Mouse (Mus musculus) left cerebral cortex, postnatal 14 days (tissue): ENCODE measurements around the gene Dbt. TPM values are rescaled to one million over a fixed set of nuclear protein-coding genes. Genes with fewer than 3 reads are reported as not detected.
A peak's percentile ranks its signal among the peaks of the same experiment; 100 is the strongest.
"Not testable (repeated sequence)": the region's sequence is repeated elsewhere in the genome, so short reads cannot be mapped to it uniquely, and the experiment has no call there.

ENCODE experiments used
- DNase-seq, 2 experiments: peaks; one replicate each; pipeline ENCODE4 v3.0.0; 2021 to 2022; ENCODE audit warnings: low spot score in 2 of 2, mixed read lengths in 1 of 2
- intact Hi-C: fragments of 180-260 bp; cut with DNase I; formaldehyde crosslinking; loops from one replicate; pipeline ENCODE4 v1.15.1; 2025
- total RNA-seq, 2 experiments: library from RNA; stranded (reverse); gene quantifications; 2 replicates each; pipeline ENCODE4 v1.2.3; 2021

Dbt gene
- total RNA-seq, 2 experiments from 2014 or later: 18.8 to 18.9 TPM

DNA sequence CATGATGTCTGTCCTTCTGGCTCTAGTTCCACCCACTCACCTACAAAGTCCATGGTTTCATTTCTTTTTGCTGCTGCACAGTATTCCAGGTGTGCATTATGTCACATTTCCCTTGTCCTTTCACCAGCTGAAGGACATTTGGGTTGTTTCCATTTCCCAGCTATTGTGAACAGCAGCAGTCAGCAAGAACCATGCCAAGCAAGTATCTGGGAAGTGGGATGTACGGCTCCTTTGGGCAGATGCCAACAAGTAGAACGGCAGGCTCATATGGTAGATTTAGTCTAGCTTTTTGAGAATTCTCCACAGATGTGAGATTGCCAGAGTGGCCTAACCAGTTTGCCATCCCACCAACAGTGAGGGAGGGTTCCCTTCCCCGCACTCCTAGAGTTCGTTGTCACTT, 18.0 kb downstream of the Dbt start:
- intact Hi-C loops: no loop called here
- DNase-seq: peak in 1 of 2 experiments; percentile 53

DNA sequence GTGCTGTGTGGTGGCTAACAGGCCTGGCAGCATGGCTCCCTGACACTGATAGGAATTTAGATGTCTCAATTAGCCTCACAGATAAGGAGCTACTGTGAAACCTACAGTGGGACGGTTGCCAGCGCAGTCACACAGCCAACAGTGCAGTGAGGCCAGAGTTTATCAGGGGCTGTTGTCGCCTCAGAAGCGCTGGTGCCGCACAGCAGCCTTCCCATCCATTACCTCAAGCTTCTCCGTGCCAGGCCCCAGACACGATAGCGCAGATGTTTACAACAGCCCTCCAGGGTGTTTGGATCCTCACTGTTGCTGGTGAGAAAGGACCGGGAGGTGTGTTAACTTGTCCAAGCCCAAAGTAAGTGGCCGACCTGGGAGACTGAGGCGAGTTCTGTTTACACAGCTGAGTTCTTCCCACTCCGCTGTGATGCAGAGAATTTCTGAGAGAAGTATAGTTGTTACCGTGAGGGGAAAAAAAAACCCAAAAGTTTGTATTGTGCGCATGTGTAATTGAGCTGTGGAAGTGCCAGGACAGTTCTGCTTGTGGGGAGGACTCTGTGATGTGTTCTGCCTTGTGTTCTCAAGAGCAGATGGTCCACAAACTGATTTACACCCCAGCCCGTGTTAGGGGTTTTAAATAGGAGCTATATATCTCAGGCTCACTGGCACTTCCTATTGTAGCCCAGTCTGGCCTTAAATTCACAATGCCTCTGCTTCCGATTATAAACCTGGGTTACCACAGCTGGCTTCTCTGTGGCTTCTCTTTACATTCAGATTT, 23.7 kb downstream of the Dbt start:
- DNase-seq: no peak
- intact Hi-C loops: no loop called here

DNA sequence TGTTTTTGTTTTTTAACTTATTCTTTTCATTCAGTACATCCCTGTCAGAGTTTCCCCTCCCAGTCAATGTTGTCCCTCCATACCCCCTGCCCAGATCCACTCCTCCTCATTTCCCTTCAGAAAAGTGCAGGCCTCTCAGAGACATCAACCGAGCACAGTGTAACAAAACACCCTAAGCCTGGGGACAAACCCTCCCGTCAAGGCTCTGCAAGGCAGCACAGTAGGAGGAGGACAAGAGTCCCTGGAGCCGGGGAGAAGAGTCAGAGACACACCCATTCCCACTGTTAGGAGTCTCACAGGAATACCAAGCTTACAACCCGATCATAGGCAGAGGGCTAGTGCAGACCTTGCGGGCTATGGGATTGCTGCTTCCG, 24.3 kb downstream of the Dbt start:
- no peak for DNase-seq
- intact Hi-C loops: no loop called here

GRCm38 (mm10) chr3:116542070-116542469, 29.2 kb downstream of the Dbt start:
- intact Hi-C loops: loop anchor here (5.0 kb wide), 1 partner anchor 40 kb away; no protein-coding TSS in a partner anchor
- DNase-seq: no peak

DNA sequence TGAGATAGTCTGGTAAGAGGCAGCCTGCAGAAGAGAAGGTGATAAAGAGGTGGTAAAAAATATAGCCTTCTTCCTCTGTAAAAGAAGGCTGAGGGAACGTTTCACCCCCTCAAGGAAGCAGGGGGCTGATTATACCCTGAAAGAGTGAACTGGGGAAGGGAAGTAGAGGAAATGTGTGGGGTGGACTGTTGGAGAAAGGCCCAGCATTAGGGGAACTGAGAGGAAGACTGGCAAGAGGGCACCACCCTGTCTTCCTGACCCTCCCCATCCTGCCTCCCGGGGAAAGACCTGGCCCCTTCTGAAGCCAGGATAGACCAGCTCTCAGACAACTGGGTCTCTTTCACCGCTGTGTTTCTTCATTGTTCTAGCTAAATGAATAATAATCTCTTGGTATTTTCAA, 29.7 kb downstream of the Dbt start:
- no peak for DNase-seq
- intact Hi-C loops: loop anchor here (5.0 kb wide), 1 partner anchor 40 kb away; no protein-coding TSS in a partner anchor

DNA sequence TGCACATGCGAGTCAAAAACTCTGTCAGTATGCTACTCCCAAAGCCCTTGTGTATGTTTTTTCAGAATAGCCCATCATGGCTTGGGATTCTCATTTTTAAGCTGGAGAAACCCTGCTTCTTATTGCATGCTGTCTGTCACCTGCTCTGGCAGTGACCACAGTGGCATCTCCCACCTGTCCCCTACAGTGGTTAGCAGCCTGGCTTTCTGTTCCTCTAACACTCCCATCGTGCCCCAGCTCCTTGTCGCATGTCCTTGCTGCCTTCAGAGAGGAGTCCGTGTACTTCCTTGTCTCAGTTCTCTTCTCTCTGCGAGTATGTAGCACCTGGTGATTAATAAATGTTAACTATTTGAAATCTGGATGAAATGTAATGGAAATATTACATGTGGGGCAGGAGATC, 34.6 kb downstream of the Dbt start:
- intact Hi-C loops: no loop called here
- no peak for DNase-seq

DNA sequence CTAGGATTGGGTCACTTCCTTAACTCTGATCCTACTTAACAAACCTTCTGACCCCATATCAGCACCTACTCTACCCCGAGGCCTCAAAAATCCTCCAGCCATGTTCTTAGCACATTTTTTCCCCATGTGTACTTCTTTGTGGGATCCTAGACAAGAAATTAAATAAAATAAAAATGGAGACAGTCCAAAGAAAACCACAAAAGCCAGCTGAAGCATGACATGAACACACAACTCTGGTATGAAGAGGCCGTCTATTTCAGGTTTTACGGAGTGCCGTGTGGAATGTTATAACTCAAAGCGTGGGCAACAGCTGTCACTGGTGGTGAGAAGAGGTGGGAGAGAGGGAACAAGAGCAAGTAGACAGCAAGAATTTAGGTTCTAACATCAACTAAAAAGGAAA, 38.5 kb downstream of the Dbt start:
- no peak for DNase-seq
- intact Hi-C loops: no loop called here

GRCm38 (mm10) chr3:116561315-116561714, 48.4 kb downstream of the Dbt start:
- DNase-seq, intact Hi-C loops: not testable (repeated sequence)

- no peak for DNase-seq
- intact Hi-C loops: no loop called here
Observed at GRCm38 (mm10) chr3:116562408-116563094, 49.7 kb downstream of the Dbt start, which contains the start of gene Lrrc39. Gene Lrrc39, plus strand, starts transcription at chr3:116562973.

DNA sequence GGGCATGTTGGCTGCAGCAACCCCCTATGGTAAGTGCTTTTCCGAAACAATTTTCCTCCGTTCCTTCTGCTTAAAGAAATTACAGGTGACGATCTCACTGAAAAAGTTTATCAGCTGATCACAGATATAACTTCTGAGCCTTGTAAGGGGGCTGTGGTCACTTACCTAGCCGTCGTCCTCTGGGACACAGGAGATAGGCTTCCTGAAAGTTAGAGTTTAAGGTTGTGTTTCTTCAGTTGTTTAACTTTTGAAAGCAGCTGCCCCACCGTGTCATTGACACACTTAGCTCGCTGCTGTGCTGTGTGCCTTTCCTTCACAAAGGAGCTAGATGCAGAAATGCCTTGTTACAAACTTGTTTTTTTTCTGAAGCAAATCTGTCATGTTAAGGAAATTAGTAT, 50.2 kb downstream of the Dbt start:
- DNase-seq: no peak
- intact Hi-C loops: no loop called here

DNA sequence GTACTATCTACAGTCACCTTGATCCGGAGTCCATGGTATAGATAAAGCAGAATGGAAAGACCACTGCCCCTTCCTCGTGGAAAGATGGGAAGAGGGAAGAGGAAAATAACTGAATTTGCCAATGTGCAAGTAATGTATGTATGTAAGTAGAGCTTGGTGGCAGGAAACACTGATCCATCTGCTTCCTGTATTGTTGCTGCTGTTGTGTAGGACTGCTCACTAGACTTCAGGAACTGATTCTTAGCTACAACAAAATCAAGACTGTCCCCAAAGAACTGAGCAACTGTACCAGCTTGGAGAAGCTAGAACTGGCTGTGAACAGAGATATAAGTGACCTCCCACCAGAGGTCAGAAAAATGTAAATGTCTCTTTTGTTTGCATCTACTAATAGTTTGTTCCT, 57.8 kb downstream of the Dbt start:
- DNase-seq: no peak
- intact Hi-C loops: loop anchor here (10.0 kb wide), 1 partner anchor 546 kb away; no protein-coding TSS in a partner anchor

- no peak for DNase-seq
- intact Hi-C loops: loop anchor here (5.0 to 10.0 kb wide), 2 partner anchors 245 to 552 kb away; no protein-coding TSS in a partner anchor
Observed at GRCm38 (mm10) chr3:116577286-116577685, 64.4 kb downstream of the Dbt start.

DNA sequence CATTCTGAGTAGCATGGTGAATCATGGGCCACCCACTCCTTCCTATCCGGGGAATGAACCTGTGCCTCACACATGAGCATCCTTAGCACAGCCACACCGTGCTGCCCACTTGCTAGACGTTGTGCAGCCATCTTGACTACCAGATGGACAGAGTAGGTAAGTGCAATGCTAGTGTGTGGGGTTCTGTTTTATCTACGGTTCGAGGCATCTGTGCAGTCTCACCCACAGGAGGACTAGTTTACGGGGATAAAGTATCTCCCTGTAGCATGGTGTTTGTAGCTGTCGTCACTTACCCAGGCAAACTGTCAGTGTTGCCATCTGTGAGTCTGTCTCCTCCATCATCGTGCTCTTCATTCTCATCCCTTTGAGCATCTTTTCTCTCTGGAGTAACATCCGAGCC, 69.3 kb downstream of the Dbt start:
- DNase-seq: peak; percentile 12 to 18
- intact Hi-C loops: loop anchor here (5.0 to 10.0 kb wide), 2 partner anchors 40 to 77 kb away; partner anchors contain the start of gene Rtca

DNA sequence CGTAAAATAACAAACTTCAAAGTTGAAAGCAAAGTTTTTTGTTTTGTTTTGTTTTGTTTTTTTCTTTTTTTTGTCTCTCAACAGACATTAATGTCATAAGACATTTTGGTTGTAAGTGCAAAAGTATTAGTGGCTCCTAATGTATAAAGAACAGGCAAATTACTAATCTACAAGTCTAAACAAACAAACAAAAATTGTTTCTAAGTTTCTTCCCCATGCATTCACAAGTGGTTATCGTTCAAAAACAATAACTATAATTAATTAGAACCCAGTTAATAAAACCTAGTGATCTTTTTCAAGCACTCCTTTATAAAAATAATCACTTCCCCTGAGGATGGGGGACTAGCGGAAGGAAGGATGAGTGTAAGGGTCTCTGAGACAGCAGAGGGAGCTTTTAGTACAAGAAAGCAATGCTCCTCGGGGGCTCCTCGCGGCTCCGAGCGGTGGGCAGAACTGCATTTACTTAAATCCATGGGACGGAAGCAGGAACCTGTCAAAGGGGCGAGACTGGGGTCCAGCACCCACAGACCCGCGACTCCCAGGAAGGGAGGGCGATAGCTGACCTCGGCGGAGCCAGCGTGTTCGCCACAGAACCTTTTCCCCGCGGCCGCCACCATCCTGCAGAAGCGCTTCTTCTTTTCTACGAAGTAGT, 81.3 kb downstream of the Dbt start:
- intact Hi-C loops: loop anchor here (2.0 to 5.0 kb wide), 2 partner anchors 69 to 153 kb away; partner anchors contain the start of gene Mfsd14a
- peak; percentile 49 to 51 for DNase-seq

DNA sequence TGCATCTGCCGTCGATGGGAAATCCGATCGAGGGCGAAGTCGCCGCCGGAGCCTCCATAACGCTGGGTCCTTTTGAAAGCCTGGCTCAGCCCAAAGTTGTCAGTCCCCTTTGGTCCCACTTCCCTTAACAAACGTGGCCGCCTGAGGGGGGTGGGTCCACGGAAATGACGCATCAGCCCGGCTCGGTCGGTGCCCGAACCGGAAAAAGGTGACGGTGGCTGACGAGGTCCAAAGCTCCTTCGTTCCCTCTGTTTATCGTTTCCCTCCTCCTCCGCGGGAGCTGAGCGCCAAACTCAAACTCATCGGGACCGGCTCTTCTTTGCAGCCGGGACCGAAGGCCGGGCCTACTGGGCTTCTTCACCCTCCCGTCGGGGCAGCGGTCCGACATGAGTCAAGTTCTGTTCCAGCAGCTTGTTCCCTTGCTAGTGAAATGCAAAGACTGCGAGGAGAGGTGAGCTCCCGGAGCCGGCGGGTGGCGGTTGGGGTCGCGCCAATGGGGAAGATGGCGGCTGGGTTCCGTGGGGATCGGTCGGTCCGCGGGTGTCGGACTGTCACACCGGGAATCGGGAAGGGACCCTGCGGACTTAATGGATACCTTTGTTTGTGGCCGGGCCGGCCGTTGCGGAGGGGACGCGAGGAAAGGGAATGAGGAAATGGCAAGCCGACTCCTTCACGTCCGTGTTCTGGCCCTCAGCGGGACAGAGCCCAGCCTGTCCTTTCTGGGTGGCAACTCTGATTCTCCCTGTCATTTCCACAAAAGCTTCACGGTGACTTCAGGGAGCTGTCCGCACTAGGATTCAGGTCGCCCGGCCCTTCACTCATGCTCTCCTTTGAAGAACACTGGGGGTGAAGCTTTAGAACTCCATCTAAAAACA, 82.1 kb downstream of the Dbt start, which contains the start of gene Sass6:
Gene Sass6 (plus strand): TSS at position 255 of the 875 bp plus-strand sequence.
- intact Hi-C loops: loop anchor here (2.0 to 5.0 kb wide), 2 partner anchors 68 to 152 kb away; partner anchors contain the start of gene Mfsd14a
- DNase-seq: peak; percentile 99

DNA sequence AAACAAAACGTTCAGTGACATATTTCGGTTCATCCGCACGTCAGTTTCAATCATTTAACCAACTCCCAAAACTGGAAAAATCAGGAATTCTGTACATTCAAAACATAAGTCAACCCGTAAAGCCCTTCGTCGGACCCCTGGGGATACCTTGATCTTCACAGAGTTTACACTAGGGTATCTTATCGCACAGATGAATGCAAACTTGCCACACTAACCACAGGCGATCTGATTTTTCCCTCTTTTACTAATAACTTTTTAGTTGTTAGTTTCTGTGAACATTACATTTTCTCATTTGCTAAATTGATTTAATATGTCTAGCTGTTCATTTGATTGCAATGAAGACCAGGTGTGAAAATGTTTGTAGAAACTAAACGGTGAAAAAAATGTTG, 82.7 kb downstream of the Dbt start:
- intact Hi-C loops: loop anchor here (2.0 kb wide), 1 partner anchor 67 kb away; the partner anchor contains the start of gene Mfsd14a
- DNase-seq: no peak
